Mouse (Mus musculus) embryonic facial prominence, embryonic 11.5 days (tissue): ENCODE measurements around the gene Ecel1. TPM values are rescaled to one million over a fixed set of nuclear protein-coding genes. Genes with fewer than 3 reads are reported as not detected.

Source experiments
- ATAC-seq: fragments of 200-750 bp; cut with Nextera tagmentation; replicated peaks from 2 replicates; pipeline ENCODE4 v1.8.0; 2017; ENCODE audit warnings: low read depth; ENCODE audit not compliant: insufficient number of reproducible peaks, low FRiP score, low TSS enrichment
- DNase-seq: peaks from one replicate; pipeline ENCODE4 v3.0.0-alpha.2; 2015; ENCODE audit warnings: low spot score
- H3K27ac ChIP-seq: fragments of 300-500 bp; sonication (generic); replicated peaks from 2 replicates; pipeline ENCODE4 v1.5.1; 2014; ENCODE audit warnings: mild to moderate bottlenecking, low read depth, low read length, control low read depth
- H3K27me3 ChIP-seq: fragments of 300-500 bp; sonication (generic); 2 replicates; pipeline ENCODE4 v1.6.1; 2014; ENCODE audit warnings: mild to moderate bottlenecking, low read length, moderate library complexity, mixed read lengths; ENCODE audit not compliant: control insufficient read depth, insufficient read depth
- H3K36me3 ChIP-seq: fragments of 300-500 bp; sonication (generic); replicated peaks from 2 replicates; pipeline ENCODE4 v1.6.1; 2014; ENCODE audit warnings: low read depth, mild to moderate bottlenecking, low read length, moderate library complexity, mixed read lengths; ENCODE audit not compliant: control insufficient read depth, insufficient read depth
- H3K4me1 ChIP-seq: fragments of 300-500 bp; sonication (generic); 2 replicates; pipeline ENCODE4 v1.6.1; 2014; ENCODE audit warnings: low read length, mixed read lengths; ENCODE audit not compliant: control insufficient read depth, insufficient read depth
- H3K4me2 ChIP-seq: fragments of 300-500 bp; sonication (generic); 2 replicates; pipeline ENCODE4 v1.6.1; 2014; ENCODE audit warnings: low read depth, mild to moderate bottlenecking, control low read depth, low read length, moderate library complexity
- H3K4me3 ChIP-seq: fragments of 300-500 bp; sonication (generic); 2 replicates; pipeline ENCODE4 v1.5.1; 2014; ENCODE audit warnings: low read depth, low read length, control low read depth
- H3K9ac ChIP-seq: fragments of 300-500 bp; sonication (generic); replicated peaks from 2 replicates; pipeline ENCODE4 v1.6.1; 2014; ENCODE audit warnings: mild to moderate bottlenecking, control low read depth, low read length
- H3K9me3 ChIP-seq: fragments of 300-500 bp; sonication (generic); replicated peaks from 2 replicates; pipeline ENCODE4 v1.6.1; 2016; ENCODE audit warnings: mild to moderate bottlenecking, low read length, inconsistent platforms, mixed read lengths; ENCODE audit not compliant: control insufficient read depth
- WGBS: fragments of 180-500 bp; shearing (Covaris S2); extraction: QIAGEN DNeasy Blood & Tissue Kit; methylation state at CpG from one replicate; pipeline ENCODE4 v1.1.7; 2014; 5-methylcytosine and 5-hydroxymethylcytosine counted together
- polyA plus RNA-seq: library from polyadenylated mRNA; unstranded; fragments of >200 nt; fragmentation: Nextera tagmentation; extraction: Ambion mirVana; gene quantifications from 2 replicates; pipeline ENCODE4 v1.2.1, GENCODE M21; 2014

Ecel1 gene
- polyA plus RNA-seq, 1 experiment from 2014 or later: 0.74 TPM

DNA sequence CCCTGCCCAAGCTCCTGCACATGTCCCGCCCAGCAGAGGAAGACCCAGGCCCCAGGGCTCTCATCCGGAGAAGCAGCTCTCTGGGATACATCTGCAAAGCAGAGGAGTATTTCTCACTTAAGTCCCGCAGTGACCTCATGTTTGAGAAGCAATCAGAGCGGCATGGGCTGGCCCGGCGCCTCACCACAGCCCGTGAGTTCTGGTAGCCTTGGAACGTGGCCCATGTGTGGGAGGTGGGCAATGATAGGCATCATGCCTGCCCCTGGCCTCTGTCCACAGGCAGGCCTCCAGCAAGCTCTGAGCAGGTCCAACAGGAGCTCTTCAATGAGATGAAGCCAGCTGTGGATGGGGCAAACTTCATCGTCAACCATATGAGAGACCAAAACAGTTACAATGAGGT is 41.0 kb upstream of the Ecel1 start:
- no peaks in the 10 kb centered on the region for H3K36me3 ChIP-seq
- no peaks in the 10 kb centered on the region for H3K4me1 ChIP-seq
- no peaks in the 10 kb centered on the region for H3K27me3 ChIP-seq
- DNase-seq (no peak), ATAC-seq (no peak)
- H3K27ac ChIP-seq: no peak overlapping the region
- H3K9me3 ChIP-seq: no peaks in the 10 kb centered on the region
- H3K4me2 ChIP-seq: no peak overlapping the region
- no peak overlapping the region for H3K9ac ChIP-seq
- WGBS: 83% methylated on average over 9 of the region's 9 CpGs
- H3K4me3 ChIP-seq: no peak overlapping the region

DNA sequence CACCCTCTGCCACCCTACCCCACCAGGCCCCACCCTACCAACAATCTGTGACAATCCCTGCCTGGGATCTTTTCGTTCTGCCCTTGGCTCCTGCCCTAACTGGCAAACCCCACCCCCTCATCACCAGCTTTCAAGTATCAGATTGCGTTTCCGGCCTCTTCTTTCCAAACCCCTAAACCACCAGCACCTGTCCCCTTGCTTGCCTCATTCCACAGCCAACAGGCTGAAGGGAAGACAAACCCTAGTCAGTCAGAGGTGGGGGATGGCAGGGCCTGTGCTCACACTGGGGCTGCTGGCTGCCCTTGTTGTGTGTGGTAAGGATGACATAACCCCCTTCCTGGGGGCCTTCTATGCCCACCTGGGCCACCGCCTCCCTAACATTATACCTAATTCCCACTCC is 34.1 kb upstream of the Ecel1 start, which contains the start of gene Chrnd:
TSS of gene Chrnd (plus strand) at position 179 of the 400 bp plus-strand sequence.
- Histone ChIP-seq H3K9me3 (no peaks in the 10 kb centered on the region), H3K4me3 (no peak within 1 kb of the TSS), H3K4me1 (no peaks in the 10 kb centered on the region; the same call in 1 of the 2 replicates), H3K4me2 (no peak within 1 kb of the TSS), H3K36me3 (no peaks in the 10 kb centered on the region), H3K27ac (no peak within 1 kb of the TSS), H3K9ac (no peak within 1 kb of the TSS; the same call in 1 of the 2 replicates), H3K27me3 (peaks cover 11% of the 10 kb centered on the region)
- no peak for DNase-seq
- no peak for ATAC-seq
- WGBS: 26% methylated on average over 4 of the region's 4 CpGs

DNA sequence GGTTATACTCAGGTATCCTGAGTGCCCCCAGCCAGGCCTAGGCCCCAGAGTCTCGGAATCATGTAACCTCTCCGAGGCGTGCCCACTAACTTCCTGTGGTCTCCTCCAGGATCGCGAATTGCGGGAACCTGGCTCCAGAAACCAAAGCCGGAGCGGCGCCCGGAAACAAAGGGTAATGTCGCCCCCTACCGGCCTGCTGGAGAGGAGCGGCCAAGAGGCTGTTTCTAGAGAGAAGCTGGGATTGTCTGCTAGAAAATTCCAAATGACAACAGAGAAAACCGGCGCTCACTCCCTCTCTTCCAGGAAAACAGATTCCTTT is 30.7 kb upstream of the Ecel1 start:
- H3K27ac ChIP-seq: no peak overlapping the region
- H3K4me2 ChIP-seq: peak overlapping the region; percentile 88
- H3K9ac ChIP-seq: peak overlapping the region; percentile 62
- H3K27me3 ChIP-seq: peaks cover 28% of the 10 kb centered on the region
- WGBS: 0% methylated on average over 15 of the region's 15 CpGs
- peak; percentile 91 for DNase-seq
- H3K4me1 ChIP-seq: no peaks in the 10 kb centered on the region; the same call in 1 of the 2 replicates
- peak overlapping the region; percentile 47 for H3K4me3 ChIP-seq
- H3K9me3 ChIP-seq: no peaks in the 10 kb centered on the region
- ATAC-seq: no peak
- no peaks in the 10 kb centered on the region for H3K36me3 ChIP-seq

DNA sequence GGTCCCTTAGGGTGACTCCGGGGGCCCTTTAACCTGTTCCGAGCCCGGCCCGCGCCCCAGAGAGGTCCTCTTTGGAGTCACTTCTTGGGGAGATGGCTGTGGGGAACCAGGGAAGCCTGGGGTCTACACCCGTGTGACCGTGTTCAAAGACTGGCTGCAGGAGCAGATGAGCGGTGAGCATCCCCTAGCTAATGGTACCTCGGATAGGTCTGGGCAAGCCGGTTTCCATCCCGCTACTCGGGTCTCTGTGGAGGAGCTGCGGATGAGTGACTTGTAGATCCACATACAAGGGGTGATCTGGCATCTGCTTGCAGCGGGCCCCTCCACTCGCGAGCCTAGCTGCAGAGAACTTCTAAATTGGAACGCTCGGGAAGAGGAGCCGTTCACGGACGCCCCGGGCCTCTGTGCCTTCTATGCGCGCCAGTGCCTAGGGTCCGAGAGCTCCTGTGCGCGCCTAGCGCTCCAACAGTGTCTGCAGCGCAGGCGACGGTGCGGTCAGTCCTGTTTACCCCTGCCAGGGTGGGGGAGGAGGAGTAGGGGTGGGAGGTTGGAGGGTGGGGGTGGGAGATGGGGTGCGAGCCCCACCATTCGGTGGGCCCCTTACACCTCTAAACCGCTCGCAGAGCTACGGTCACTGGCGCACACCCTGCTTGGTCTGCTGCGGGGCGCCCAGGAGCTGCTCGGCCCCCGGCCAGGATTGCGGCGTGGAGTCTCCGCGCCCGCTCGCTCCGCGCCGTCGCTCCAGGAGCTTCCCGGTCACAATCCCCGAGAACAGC is 30.1 kb upstream of the Ecel1 start:
- Histone ChIP-seq H3K9me3 (no peaks in the 10 kb centered on the region), H3K4me1 (no peaks in the 10 kb centered on the region; the same call in 1 of the 2 replicates), H3K36me3 (no peaks in the 10 kb centered on the region), H3K27ac (no peak overlapping the region), H3K9ac (peak overlapping the region; percentile 62), H3K4me2 (peak overlapping the region; percentile 88), H3K27me3 (peaks cover 28% of the 10 kb centered on the region), H3K4me3 (peak overlapping the region; percentile 47)
- ATAC-seq (0 out of 2 replicates have a peak, but pooled peaks have one; percentile 53), DNase-seq (peak; percentile 47)
- WGBS: 1% methylated on average over 54 of the region's 54 CpGs

DNA sequence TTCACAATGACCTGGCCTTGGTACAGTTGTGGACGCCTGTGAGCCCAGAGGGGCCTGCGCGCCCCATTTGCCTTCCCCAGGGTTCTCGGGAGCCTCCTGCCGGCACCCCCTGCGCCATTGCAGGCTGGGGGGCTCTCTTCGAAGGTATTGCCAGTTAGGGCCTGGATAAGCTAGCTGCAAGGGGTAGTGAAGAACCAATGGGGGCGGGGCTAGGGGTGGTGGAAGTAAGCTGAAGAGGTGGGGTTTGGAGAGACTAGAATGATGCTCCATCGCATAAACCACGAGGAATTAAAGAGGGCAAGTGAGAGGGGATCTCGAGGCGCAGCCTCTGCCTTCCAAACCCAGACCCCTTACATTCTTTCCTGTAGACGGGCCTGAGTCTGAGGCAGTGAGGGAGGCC is 29.2 kb upstream of the Ecel1 start:
- 8% methylated on average over 13 of the region's 13 CpGs for WGBS
- no peak for DNase-seq
- no peak overlapping the region for H3K4me3 ChIP-seq

DNA sequence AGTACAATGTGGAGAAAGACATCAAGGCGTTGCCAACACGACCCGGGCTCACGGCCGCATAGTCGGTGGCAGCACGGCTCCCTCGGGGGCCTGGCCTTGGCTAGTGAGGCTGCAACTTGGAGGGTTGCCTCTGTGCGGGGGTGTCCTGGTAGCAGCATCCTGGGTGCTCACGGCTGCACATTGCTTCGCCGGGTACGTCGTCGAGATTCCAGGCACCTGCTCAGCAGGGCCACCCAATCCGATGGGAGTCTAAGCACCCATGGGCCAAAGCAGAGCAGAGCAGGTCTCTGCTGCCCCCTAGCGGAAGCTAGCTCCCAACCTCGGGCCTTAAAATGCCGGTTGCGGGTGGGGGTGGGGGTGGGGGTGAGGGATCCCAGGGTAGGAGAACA is 28.4 kb upstream of the Ecel1 start:
- no peak for ATAC-seq
- no peak overlapping the region; the same call in 1 of the 2 replicates for H3K4me2 ChIP-seq

More for the DNA sequence above, 29.2 kb upstream of the Ecel1 start:
- no peaks in the 10 kb centered on the region for H3K9me3 ChIP-seq
- no peaks in the 10 kb centered on the region; the same call in 1 of the 2 replicates for H3K4me1 ChIP-seq
- H3K36me3 ChIP-seq: no peaks in the 10 kb centered on the region
- H3K27me3 ChIP-seq: peaks cover 28% of the 10 kb centered on the region
- no peak for ATAC-seq
- H3K4me2 ChIP-seq: no peak overlapping the region
- no peak overlapping the region for H3K9ac ChIP-seq
- H3K27ac ChIP-seq: no peak overlapping the region

DNA sequence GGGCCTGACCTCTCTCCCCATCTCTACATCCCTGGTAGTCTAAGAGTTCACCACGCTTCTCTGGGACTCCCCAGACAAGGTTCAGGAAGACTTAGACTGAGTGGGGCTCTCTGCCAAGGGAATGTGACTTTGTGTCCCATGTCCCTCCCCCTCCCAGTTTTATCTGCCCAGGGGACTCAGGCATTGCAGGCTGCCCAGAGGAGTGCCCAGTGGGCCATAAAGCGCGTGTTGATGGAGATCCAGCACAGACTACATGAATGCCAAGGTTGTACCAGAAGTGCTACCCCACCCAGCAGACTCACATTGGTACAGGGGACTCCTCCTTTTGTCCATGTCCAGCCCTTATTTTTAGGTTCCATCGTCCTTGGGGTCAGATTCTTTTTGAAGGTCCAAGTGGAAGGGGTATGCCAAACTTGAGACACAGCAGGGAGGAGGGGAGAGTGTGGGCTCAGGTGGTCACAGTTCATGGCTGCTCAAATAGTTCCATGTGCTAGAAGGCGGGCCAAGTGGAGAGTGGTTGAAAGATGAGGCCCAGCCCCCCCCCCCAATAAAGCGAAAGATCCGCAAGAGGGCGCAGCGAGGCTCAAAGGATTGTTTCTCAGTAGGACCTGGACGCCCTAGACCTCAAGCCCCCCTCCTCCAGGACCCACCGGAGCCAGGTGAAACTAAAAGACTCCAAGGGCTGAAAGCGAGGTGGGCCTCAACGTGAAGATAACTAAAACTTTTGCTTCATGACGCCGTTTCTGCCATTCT is 27.9 kb upstream of the Ecel1 start:
- H3K9me3 ChIP-seq: no peaks in the 10 kb centered on the region
- WGBS: 27% methylated on average over 15 of the region's 15 CpGs
- DNase-seq: peak; percentile 54
- H3K4me2 ChIP-seq: no peak overlapping the region; the same call in 1 of the 2 replicates
- no peaks in the 10 kb centered on the region; the same call in 1 of the 2 replicates for H3K4me1 ChIP-seq
- H3K27me3 ChIP-seq: peaks cover 28% of the 10 kb centered on the region
- no peak overlapping the region for H3K4me3 ChIP-seq
- no peak overlapping the region for H3K9ac ChIP-seq
- no peak for ATAC-seq
- H3K36me3 ChIP-seq: no peaks in the 10 kb centered on the region
- no peak overlapping the region for H3K27ac ChIP-seq

More for the DNA sequence above, 28.4 kb upstream of the Ecel1 start:
- DNase-seq: peak; percentile 68
- Histone ChIP-seq H3K9me3 (no peaks in the 10 kb centered on the region), H3K27ac (no peak overlapping the region), H3K27me3 (peaks cover 28% of the 10 kb centered on the region), H3K36me3 (no peaks in the 10 kb centered on the region), H3K9ac (no peak overlapping the region), H3K4me1 (no peaks in the 10 kb centered on the region; the same call in 1 of the 2 replicates), H3K4me3 (no peak overlapping the region)
- 12% methylated on average over 20 of the region's 20 CpGs for WGBS

DNA sequence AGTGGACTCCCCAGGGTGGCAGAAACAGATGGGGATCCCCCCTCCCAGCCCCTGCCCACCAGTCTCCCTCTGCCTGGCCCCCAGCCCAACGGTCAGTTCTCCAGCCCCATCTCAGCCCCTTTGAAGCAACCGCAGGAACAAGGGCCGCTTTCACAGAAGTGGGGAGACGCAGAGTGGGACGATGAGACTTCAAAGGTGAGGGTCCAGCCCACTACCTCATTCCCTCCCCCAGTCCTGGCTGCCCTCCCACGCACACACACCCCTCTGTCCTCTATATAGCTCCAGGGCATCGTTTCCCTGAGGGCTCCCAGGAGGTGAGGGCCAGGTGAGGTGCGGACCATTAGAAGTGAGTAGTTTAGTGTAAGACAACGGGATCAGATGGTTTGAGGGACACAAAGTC is 26.7 kb upstream of the Ecel1 start, which contains the start of gene Prss56:
TSS of gene Prss56 (plus strand) at position 301 of the 400 bp plus-strand sequence.
- WGBS: 55% methylated on average over 9 of the region's 9 CpGs
- no peak within 1 kb of the TSS for H3K9ac ChIP-seq
- H3K4me1 ChIP-seq: no peaks in the 10 kb centered on the region; the same call in 1 of the 2 replicates
- H3K4me2 ChIP-seq: no peak within 1 kb of the TSS
- no peak within 1 kb of the TSS for H3K27ac ChIP-seq
- DNase-seq (no peak), ATAC-seq (no peak)
- H3K36me3 ChIP-seq: no peaks in the 10 kb centered on the region
- H3K27me3 ChIP-seq: peaks cover 28% of the 10 kb centered on the region
- no peak within 1 kb of the TSS for H3K4me3 ChIP-seq
- no peaks in the 10 kb centered on the region for H3K9me3 ChIP-seq
